Mouse (Mus musculus) forebrain, embryonic 10.5 days (tissue): ENCODE data around the gene Rbm47. TPM values are rescaled to one million over a fixed set of nuclear protein-coding genes. Genes with fewer than 3 reads are reported as not detected.

Experiments
- DNase-seq: peaks from one replicate; pipeline ENCODE4 v3.0.0-alpha.2; 2017; ENCODE audit warnings: low spot score; ENCODE audit errors: extremely low spot score
- H3K27ac ChIP-seq: fragments of 300-500 bp; sonication (generic); 2 replicates; pipeline ENCODE4 v1.5.1; 2016; ENCODE audit warnings: mild to moderate bottlenecking
- H3K27me3 ChIP-seq: fragments of 300-500 bp; sonication (generic); 2 replicates; pipeline ENCODE4 v1.6.1; 2016; ENCODE audit warnings: mild to moderate bottlenecking; ENCODE audit not compliant: poor library complexity, severe bottlenecking
- H3K36me3 ChIP-seq: fragments of 300-500 bp; sonication (generic); replicated peaks from 2 replicates; pipeline ENCODE4 v1.6.1; 2016; ENCODE audit warnings: mild to moderate bottlenecking, moderate library complexity
- H3K4me1 ChIP-seq: fragments of 300-500 bp; sonication (generic); 2 replicates; pipeline ENCODE4 v1.6.1; 2016
- H3K4me3 ChIP-seq: fragments of 300-500 bp; sonication (generic); 2 replicates; pipeline ENCODE4 v1.5.1; 2016; ENCODE audit warnings: mild to moderate bottlenecking, moderate library complexity
- H3K9me3 ChIP-seq: fragments of 300-500 bp; sonication (generic); 2 replicates; pipeline ENCODE4 v1.6.1; 2016; ENCODE audit warnings: mild to moderate bottlenecking, moderate library complexity
- WGBS: fragments of 180-500 bp; shearing (Covaris S2); methylation state at CpG from one replicate; pipeline ENCODE4 v1.1.7; 2016; 5-methylcytosine and 5-hydroxymethylcytosine counted together
- polyA plus RNA-seq: library from polyadenylated mRNA; unstranded; fragments of >200 nt; fragmentation: Nextera tagmentation; extraction: Ambion mirVana; gene quantifications from 2 replicates; pipeline ENCODE4 v1.2.1, GENCODE M21; 2016

The Rbm47 gene
- polyA plus RNA-seq, 1 experiment from 2014 or later: 3.4 TPM

DNA sequence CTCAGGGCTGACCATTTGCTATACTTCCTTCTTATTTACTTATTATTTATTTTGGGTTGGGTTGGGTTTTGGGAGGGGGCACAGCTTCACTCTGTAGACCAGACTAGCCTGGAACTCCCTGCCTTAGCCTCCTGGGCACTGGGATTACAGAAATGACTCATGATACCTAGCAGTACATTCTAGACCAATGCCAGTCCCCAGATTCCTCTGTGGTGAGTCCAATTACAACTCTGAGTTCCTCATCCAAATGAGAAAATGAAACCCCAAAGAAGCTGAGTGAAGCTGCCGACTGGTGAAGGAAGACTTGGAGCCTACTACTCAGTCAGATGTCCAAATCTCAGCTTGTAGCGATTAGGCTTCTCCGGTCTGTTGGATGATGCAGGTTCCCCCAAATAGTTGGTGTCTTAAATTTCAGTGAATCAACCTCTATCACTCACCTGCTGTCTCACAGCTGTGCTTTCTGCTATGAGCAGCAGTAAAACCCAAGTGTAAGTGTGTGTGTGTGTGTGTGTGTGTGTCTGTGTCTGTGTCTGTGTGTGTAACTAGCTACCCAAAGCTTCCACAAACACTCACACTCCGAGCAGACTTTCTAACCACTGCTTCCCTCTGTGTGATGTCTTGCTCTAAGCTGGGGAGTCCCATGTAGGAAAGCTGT is 84.5 kb downstream of the Rbm47 start:
- 86% methylated on average over 4 of the region's 4 CpGs for WGBS
- H3K4me3 ChIP-seq: no peak overlapping the region

DNA sequence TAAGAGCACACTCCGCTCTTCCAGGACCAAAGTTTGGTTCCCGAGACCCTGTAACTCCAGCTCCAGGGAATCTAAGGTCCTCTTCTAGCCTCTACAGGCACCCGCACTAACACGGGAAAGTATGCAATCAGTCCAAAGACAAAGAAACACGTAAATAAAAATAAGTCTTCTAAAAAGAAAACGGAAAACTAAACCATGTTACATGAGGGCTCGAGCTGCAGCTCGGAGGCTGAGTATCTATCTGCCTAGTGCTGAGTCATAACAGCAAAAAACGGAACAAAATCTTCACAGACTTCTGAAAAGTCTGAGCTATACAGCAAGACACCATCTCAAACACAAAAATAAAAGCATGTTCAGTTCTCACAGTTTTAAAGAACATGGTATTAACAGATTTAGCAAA is 86.0 kb downstream of the Rbm47 start:
- Histone ChIP-seq H3K27me3 (no peaks in the 10 kb centered on the region), H3K4me3 (no peak overlapping the region), H3K27ac (no peak overlapping the region), H3K36me3 (no peaks in the 10 kb centered on the region), H3K9me3 (no peaks in the 10 kb centered on the region), H3K4me1 (peaks cover 5% of the 10 kb centered on the region; the same call in 1 of the 2 replicates)
- WGBS: 92% methylated on average over 9 of the region's 9 CpGs
- no peak for DNase-seq

More for the DNA sequence above, 84.5 kb downstream of the Rbm47 start:
- Histone ChIP-seq H3K27me3 (no peaks in the 10 kb centered on the region), H3K4me1 (no peaks in the 10 kb centered on the region), H3K9me3 (no peaks in the 10 kb centered on the region), H3K27ac (no peak overlapping the region), H3K36me3 (no peaks in the 10 kb centered on the region)
- no peak for DNase-seq

DNA sequence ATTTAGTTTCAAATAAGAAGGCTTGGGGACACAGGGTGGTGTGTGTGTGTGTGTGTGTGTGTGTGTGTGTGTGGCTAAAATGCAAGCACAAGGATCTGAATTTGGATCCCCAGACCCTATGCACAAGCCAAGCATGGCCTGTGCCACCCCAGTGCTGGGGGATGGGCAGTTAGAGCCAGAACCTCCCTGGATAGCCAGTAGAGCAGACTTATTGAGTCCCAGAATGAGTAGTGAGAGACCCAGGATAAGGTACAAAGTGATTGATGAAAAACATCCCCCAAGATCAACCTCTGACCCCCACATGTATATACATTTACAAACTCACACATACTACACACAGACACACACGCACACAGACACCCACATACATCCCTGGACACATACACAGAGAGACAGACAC is 86.6 kb downstream of the Rbm47 start:
- no peak for DNase-seq
- Histone ChIP-seq H3K4me1 (peaks cover 10% of the 10 kb centered on the region; the same call in 1 of the 2 replicates), H3K36me3 (no peaks in the 10 kb centered on the region), H3K27ac (no peak overlapping the region), H3K27me3 (no peaks in the 10 kb centered on the region), H3K9me3 (no peaks in the 10 kb centered on the region), H3K4me3 (no peak overlapping the region)
- 79% methylated on average over 1 of the region's 1 CpGs for WGBS

DNA sequence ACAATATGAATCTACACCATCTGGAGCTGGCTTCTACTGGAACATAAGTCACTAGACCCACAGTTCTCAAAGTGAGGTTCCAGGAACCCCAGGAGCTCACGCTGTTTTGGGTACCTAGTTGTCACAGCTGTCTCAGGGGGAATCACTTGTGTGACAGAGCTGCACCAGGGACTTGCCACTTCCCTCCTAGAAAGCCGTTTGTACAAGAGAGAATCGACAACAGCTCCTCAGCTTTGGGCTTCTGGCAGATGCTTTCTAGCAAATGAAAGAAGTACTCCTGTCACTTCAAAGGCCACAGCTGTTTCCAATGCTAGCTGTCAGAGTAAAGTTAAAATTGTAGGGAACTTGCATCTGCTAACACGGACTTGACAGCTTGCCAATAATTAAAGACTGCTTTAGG is 87.4 kb downstream of the Rbm47 start:
- DNase-seq: no peak
- H3K36me3 ChIP-seq: no peaks in the 10 kb centered on the region
- peaks cover 11% of the 10 kb centered on the region; the same call in 1 of the 2 replicates for H3K4me1 ChIP-seq
- 72% methylated on average over 4 of the region's 4 CpGs for WGBS
- H3K27ac ChIP-seq: no peak overlapping the region
- H3K9me3 ChIP-seq: no peaks in the 10 kb centered on the region
- H3K27me3 ChIP-seq: no peaks in the 10 kb centered on the region
- H3K4me3 ChIP-seq: no peak overlapping the region

DNA sequence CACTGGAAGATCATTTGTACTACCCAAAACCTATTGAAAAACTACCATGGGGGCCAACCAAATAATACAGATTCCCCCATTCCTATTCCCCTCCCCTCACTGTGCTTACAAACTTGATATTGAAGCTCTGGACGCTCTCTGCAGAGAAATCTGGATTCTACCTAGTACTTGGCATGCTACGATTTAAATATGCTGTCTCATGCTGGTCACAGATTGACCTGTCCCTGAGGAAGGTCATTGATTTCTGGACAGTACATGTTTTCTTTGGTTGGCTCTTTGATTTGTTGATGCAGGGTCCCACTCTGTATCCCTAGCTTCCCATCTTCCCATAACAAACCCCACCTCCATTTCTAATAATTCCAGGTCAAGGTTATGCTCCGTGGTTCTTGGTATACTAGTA is 88.4 kb downstream of the Rbm47 start:
- DNase-seq: no peak
- H3K9me3 ChIP-seq: no peaks in the 10 kb centered on the region
- H3K27ac ChIP-seq: no peak overlapping the region
- peaks cover 11% of the 10 kb centered on the region; the same call in 1 of the 2 replicates for H3K4me1 ChIP-seq
- H3K27me3 ChIP-seq: no peaks in the 10 kb centered on the region
- H3K4me3 ChIP-seq: no peak overlapping the region
- WGBS: 94% methylated on average over 3 of the region's 3 CpGs
- no peaks in the 10 kb centered on the region for H3K36me3 ChIP-seq

DNA sequence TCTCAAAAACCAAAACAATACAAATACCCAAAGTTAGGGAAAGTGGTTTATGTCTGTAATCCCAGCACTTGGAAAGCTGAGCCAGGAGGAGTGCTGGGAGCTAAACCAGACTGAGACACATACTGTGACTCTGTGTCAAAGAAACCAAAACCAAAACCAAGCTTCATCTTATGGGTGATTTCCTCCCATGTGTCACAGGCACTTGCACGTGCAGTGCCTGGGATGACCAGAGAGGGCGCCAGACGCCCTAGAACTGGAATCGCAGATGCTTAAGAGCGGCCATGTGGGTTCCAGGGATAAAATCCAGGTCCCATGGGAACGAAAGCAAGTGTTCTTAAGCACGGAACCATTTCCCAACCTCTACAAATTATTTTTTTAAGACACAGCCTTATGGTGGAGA is 89.6 kb downstream of the Rbm47 start:
- no peak overlapping the region for H3K4me3 ChIP-seq
- DNase-seq: peak; percentile 33
- no peak overlapping the region for H3K27ac ChIP-seq
- WGBS: 32% methylated on average over 7 of the region's 7 CpGs
- no peaks in the 10 kb centered on the region for H3K36me3 ChIP-seq
- no peaks in the 10 kb centered on the region for H3K9me3 ChIP-seq
- H3K4me1 ChIP-seq: peaks cover 11% of the 10 kb centered on the region; the same call in 1 of the 2 replicates
- H3K27me3 ChIP-seq: no peaks in the 10 kb centered on the region

DNA sequence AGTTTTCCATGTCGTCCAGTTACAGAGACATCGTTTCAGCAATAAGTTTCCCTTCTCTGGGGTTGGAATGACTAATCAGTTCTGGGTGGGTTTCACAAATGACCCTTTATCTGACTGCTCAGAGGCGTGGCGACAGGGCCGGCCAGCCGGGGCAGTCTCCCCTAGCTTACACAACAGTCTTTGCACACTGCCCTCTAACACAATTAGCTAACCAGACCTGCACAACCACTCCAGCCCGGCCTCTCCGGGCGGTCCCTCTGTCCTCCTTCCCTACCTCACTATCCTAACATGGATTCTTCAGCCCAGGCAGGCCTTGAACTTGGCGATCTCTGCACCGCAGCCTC is 90.7 kb downstream of the Rbm47 start:
- Histone ChIP-seq H3K27me3 (no peaks in the 10 kb centered on the region), H3K4me3 (no peak overlapping the region), H3K9me3 (no peaks in the 10 kb centered on the region), H3K4me1 (peaks cover 11% of the 10 kb centered on the region; the same call in 1 of the 2 replicates), H3K27ac (no peak overlapping the region), H3K36me3 (no peaks in the 10 kb centered on the region)
- no peak for DNase-seq
- WGBS: 76% methylated on average over 11 of the region's 11 CpGs

DNA sequence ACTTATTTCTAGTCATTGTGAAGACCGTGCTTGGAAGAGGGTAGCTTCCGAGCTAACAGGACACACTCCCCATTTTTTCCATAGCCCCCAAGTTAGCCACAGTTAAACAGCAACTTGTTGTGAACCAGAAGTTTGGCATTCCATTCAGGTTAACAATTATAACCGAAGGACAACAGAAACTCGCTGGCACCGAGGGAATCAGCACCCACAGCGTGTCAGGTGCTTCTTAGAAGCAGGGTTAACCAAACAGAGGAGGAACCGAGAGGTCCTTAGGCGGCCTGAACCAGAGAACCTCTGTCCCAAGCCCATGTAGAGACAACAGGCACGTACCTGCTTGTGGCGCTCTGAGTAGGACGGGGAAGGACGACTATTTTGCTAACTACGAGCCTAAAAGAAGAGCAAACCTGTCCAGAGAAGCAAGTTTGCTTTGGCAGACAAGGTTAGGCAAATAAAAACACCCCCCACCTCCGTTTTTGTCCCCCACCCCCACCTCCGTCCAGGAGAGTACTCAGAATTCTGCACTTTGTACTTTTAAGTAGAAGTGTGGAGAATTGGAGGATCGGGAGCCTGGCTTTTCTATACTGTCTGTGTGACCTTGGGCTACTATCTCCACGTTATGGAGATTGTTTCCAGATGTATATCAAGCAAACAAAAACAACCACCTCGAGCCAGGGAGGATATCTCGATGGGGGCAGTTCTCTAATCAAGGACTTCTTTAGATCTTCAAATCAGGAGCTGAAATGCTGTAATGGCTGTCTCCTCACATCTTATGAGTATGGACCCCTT is 91.3 kb downstream of the Rbm47 start:
- DNase-seq: no peak
- Histone ChIP-seq H3K36me3 (no peaks in the 10 kb centered on the region), H3K4me3 (no peak overlapping the region), H3K27ac (no peak overlapping the region), H3K4me1 (peaks cover 11% of the 10 kb centered on the region; the same call in 1 of the 2 replicates), H3K27me3 (no peaks in the 10 kb centered on the region), H3K9me3 (no peaks in the 10 kb centered on the region)
- WGBS: 77% methylated on average over 19 of the region's 19 CpGs

DNA sequence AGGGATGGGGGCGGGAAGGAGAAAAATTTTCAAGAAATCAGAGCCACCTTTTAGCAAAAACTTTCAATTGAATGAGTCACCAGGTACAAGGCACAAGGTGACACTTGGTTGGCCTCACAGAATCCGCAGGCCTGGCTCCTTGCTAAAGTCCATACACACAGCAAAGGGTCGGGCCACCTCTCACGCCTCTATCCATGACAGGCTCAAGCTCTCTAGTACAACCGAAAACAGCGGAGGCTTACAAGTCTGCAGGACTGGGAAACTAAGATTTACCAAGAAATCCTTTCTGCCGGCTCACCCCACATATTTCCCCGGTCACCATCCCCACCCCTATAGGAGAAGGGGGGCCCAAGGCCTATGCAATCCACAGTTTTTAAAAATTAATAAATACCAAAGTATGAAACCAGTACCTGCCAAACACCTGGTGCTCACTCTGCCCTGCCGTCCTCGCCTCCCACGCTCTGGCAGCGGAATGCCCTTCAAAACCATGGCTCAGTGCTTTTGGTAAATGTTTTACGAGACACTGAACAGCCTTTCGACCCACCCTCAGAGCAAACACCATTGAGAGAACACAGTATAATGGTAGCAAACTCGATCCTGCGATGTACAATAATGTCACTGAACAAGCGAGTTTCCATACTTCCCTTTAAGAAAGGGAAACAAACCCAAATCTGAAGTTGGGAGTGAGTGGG is 92.2 kb downstream of the Rbm47 start:
- Histone ChIP-seq H3K27me3 (no peaks in the 10 kb centered on the region), H3K9me3 (no peaks in the 10 kb centered on the region), H3K27ac (no peak overlapping the region), H3K4me3 (no peak overlapping the region), H3K4me1 (peaks cover 11% of the 10 kb centered on the region; the same call in 1 of the 2 replicates), H3K36me3 (no peaks in the 10 kb centered on the region)
- 90% methylated on average over 17 of the region's 17 CpGs for WGBS
- DNase-seq: no peak

DNA sequence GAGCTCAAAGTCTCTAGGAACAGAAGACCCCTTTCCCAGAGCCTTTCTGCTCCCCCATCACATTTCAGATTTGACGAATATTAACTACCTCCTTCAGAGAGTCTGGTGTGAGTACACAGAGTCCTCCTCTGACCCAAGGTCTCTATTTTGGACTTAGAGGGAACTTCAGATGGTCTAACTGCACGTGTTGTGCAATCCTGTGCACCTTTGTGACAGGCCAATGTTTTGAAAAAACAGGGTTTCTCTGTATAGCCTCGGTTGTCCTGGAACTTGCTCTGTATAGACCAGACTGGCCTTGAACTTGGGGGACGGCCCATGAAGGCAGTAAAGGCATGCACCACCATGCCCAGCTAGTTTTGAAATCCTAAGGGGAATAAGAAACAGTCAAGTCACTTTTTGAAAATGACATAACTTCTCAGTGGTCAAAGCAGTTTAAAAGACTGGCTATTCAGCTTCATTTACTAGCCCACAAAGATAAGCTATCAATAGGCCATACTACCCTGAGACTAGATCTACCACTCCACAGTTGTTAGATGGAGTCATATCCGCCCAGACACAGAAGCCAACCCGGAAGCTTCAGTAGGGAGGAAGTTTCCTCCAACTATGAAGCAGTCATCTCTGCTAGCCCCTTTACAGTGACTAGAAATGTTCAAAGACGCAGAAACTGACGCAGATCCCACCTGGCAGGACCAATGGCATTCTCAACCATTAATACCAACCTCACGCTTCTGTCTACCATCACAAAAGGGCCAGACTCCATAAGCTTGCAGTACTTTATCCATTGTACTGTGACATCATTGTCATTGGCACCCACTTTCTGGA is 93.3 kb downstream of the Rbm47 start:
- Histone ChIP-seq H3K27ac (no peak overlapping the region), H3K9me3 (no peaks in the 10 kb centered on the region), H3K4me1 (peaks cover 11% of the 10 kb centered on the region; the same call in 1 of the 2 replicates), H3K4me3 (no peak overlapping the region), H3K27me3 (no peaks in the 10 kb centered on the region), H3K36me3 (no peaks in the 10 kb centered on the region)
- no peak for DNase-seq
- 88% methylated on average over 9 of the region's 9 CpGs for WGBS

DNA sequence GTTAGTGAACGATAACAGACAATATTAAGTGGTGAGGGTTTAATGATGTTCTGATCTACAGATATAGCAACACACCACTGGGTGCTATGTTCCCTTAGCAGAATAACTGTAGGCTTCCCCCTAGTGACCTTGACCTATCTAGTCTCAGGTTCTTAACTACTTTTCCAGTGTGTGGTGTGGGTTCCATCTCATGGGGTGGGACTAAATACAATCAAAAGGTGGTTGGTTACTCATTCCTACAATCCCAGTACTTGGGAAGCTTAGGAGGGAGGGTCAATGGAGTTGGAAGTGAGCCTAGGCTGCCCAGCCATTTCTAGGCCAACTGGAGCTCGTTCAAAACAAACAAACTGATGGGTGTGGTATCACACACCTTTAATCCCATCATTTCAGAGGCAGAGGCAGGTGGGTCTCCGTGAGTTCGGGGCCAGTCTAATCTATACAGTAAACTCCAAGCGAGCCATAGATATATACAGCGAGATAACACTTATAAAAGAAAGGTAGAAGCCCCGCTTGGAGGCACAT is 94.4 kb downstream of the Rbm47 start:
- H3K4me3 ChIP-seq: no peak overlapping the region
- H3K27ac ChIP-seq: no peak overlapping the region
- DNase-seq: no peak
- no peaks in the 10 kb centered on the region for H3K27me3 ChIP-seq
- H3K4me1 ChIP-seq: peaks cover 11% of the 10 kb centered on the region; the same call in 1 of the 2 replicates
- WGBS: 85% methylated on average over 7 of the region's 7 CpGs
- H3K9me3 ChIP-seq: no peaks in the 10 kb centered on the region
- no peaks in the 10 kb centered on the region for H3K36me3 ChIP-seq

DNA sequence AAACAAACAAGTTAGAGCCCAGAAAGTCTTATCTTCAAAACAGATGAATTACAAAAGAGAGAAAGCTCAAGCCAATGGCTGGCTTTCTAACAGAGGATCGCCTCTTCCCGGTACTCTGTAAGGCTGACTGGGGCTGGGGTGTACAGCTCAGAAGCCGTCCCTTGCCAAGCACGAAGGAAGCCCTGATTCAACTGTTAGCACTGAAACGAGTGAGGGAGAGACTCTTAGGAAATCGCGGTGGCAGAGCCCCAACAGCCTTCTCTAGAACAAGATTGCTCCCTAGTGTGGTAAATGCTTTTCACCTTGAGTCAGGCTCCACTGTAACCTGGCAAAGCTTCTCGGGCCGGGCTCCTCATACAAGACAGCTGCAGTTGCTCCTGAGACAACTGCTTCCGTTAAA is 95.5 kb downstream of the Rbm47 start:
- H3K36me3 ChIP-seq: no peaks in the 10 kb centered on the region
- 44% methylated on average over 10 of the region's 10 CpGs for WGBS
- no peak overlapping the region for H3K27ac ChIP-seq
- H3K4me3 ChIP-seq: no peak overlapping the region
- no peaks in the 10 kb centered on the region for H3K27me3 ChIP-seq
- no peak for DNase-seq
- H3K9me3 ChIP-seq: no peaks in the 10 kb centered on the region
- peaks cover 9% of the 10 kb centered on the region; the same call in 1 of the 2 replicates for H3K4me1 ChIP-seq
